Mouse (Mus musculus) lung, embryonic 16.5 days (tissue): ENCODE results near the gene Ppfibp1. TPM values are rescaled to one million over a fixed set of nuclear protein-coding genes. Genes with fewer than 3 reads are reported as not detected.

ENCODE experiments used
- ATAC-seq: fragments of 200-750 bp; cut with Nextera tagmentation; 2 replicates; pipeline ENCODE4 v1.8.0; 2017; ENCODE audit warnings: low read depth, mild to moderate bottlenecking, moderate library complexity
- H3K27ac ChIP-seq: fragments of 300-500 bp; sonication (generic); 2 replicates; pipeline ENCODE4 v1.5.1; 2014; ENCODE audit warnings: mild to moderate bottlenecking, control low read depth, low read length
- H3K27me3 ChIP-seq: fragments of 300-500 bp; sonication (generic); 2 replicates; pipeline ENCODE4 v1.6.1; 2014; ENCODE audit warnings: low read depth, low read length, mixed read lengths; ENCODE audit not compliant: control insufficient read depth, insufficient read depth
- H3K36me3 ChIP-seq: fragments of 300-500 bp; sonication (generic); 2 replicates; pipeline ENCODE4 v1.6.1; 2014; ENCODE audit warnings: low read length; ENCODE audit not compliant: control insufficient read depth, insufficient read depth
- H3K4me1 ChIP-seq: fragments of 300-500 bp; sonication (generic); replicated peaks from 2 replicates; pipeline ENCODE4 v1.6.1; 2014; ENCODE audit warnings: low read length, mixed read lengths; ENCODE audit not compliant: control insufficient read depth, insufficient read depth
- H3K4me2 ChIP-seq: fragments of 300-500 bp; sonication (generic); 2 replicates; pipeline ENCODE4 v1.6.1; 2014; ENCODE audit warnings: low read depth, low read length, control low read depth
- H3K4me3 ChIP-seq: fragments of 300-500 bp; sonication (generic); 2 replicates; pipeline ENCODE4 v1.5.1; 2014; ENCODE audit warnings: mild to moderate bottlenecking, low read length, control low read depth
- H3K9ac ChIP-seq: fragments of 300-500 bp; sonication (generic); 2 replicates; pipeline ENCODE4 v1.6.1; 2014; ENCODE audit warnings: low read length, control low read depth
- H3K9me3 ChIP-seq: fragments of 300-500 bp; sonication (generic); 2 replicates; pipeline ENCODE4 v1.6.1; 2016; ENCODE audit warnings: low read length; ENCODE audit not compliant: control insufficient read depth
- WGBS: fragments of 180-500 bp; shearing (Covaris S2); extraction: QIAGEN DNeasy Blood & Tissue Kit; methylation state at CpG from one replicate; pipeline ENCODE4 v1.1.7; 2014; 5-methylcytosine and 5-hydroxymethylcytosine counted together
- polyA plus RNA-seq: library from polyadenylated mRNA; unstranded; fragments of >200 nt; fragmentation: Nextera tagmentation; extraction: Ambion mirVana; gene quantifications from 2 replicates; pipeline ENCODE4 v1.2.1, GENCODE M21; 2015

Gene Ppfibp1
- polyA plus RNA-seq, 1 experiment from 2014 or later: 50.5 TPM

DNA sequence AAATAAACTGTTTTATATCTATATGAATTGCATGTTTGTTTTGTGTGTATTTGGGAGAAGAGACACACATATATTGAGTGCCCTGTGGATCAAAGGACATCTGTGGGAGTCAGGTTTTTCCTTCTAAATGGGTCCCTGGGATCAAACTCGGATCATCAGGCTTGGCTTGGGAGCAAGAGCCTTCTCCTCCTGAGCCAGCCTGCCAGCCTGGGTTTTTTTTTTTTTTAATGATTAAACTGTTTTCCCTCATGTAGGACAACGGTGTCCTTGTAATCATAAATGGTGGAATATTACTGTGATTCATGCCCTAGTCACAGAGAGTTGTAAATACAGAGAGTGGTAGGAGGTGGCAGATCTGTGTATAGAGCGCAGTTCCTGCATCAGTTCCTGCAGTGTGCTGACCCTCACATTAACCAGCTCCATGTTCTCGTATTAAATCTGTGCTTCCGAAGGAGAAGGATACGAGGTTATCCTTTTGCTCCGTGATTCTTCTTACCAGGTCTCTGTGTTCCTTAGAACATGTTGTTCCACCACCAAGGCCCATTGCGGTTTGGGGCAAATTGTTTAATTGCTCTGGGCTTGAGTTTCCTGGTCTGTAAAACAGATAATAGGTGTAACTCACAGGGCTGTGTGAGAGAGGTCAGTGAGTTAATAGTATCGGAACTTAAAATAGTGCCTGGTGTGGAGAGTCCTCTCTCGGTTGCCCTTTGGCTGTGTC lies 176.1 kb downstream of the Ppfibp1 start:
- ATAC-seq: 0 out of 2 replicates have a peak, but pooled peaks have one; percentile 17
- H3K27me3 ChIP-seq: no peaks in the 10 kb centered on the region
- H3K9ac ChIP-seq: no peak overlapping the region
- no peak overlapping the region for H3K4me2 ChIP-seq
- no peak overlapping the region for H3K27ac ChIP-seq
- WGBS: 82% methylated on average over 10 of the region's 10 CpGs
- no peaks in the 10 kb centered on the region for H3K4me1 ChIP-seq
- H3K4me3 ChIP-seq: no peak overlapping the region
- H3K9me3 ChIP-seq: no peaks in the 10 kb centered on the region
- peaks cover 11% of the 10 kb centered on the region for H3K36me3 ChIP-seq

DNA sequence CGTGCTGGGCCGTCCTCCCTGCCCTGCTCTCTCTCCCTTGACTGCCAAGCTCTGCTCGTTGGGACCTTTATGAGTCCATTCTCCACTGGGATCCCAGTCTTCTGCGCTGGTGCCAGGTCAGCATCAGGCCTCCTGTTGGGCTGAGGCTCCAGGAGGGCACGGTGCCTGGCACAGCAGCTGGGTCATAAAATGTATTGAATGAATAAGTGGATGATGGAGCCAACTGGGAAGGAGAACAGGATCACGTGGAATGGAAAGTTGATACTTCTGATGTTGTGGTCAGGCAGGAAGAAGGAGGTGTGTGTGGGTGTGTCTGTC lies 176.6 kb downstream of the Ppfibp1 start:
- Histone ChIP-seq H3K27ac (no peak overlapping the region), H3K9me3 (no peaks in the 10 kb centered on the region), H3K36me3 (peaks cover 11% of the 10 kb centered on the region), H3K4me3 (no peak overlapping the region), H3K4me2 (no peak overlapping the region), H3K27me3 (no peaks in the 10 kb centered on the region), H3K4me1 (no peaks in the 10 kb centered on the region), H3K9ac (no peak overlapping the region)
- no peak for ATAC-seq
- 90% methylated on average over 6 of the region's 6 CpGs for WGBS

- H3K36me3 ChIP-seq: 0 out of 2 replicates have a peak, but pooled peaks cover 4% of the 10 kb centered on the region
- H3K27ac ChIP-seq: peak overlapping the region; percentile 80
- WGBS: 40% methylated on average over 5 of the region's 5 CpGs
- ATAC-seq: peak; percentile 95
- no peak overlapping the region for H3K4me2 ChIP-seq
- H3K9ac ChIP-seq: no peak overlapping the region
- H3K9me3 ChIP-seq: no peaks in the 10 kb centered on the region
- no peaks in the 10 kb centered on the region for H3K27me3 ChIP-seq
- no peaks in the 10 kb centered on the region for H3K4me1 ChIP-seq
- H3K4me3 ChIP-seq: no peak overlapping the region
Observed at GRCm38 (mm10) chr6:147075808-147076387, 187.6 kb downstream of the Ppfibp1 start.

- no peak overlapping the region for H3K4me2 ChIP-seq
- no peak overlapping the region for H3K4me3 ChIP-seq
- H3K36me3 ChIP-seq: no peaks in the 10 kb centered on the region
- H3K4me1 ChIP-seq: no peaks in the 10 kb centered on the region
- H3K27me3 ChIP-seq: no peaks in the 10 kb centered on the region
- 70% methylated on average over 8 of the region's 8 CpGs for WGBS
- ATAC-seq: no peak
- no peak overlapping the region for H3K9ac ChIP-seq
- H3K9me3 ChIP-seq: no peaks in the 10 kb centered on the region
- H3K27ac ChIP-seq: no peak overlapping the region
Observed at GRCm38 (mm10) chr6:147076878-147077277, 188.6 kb downstream of the Ppfibp1 start.

- Histone ChIP-seq H3K4me1 (no peaks in the 10 kb centered on the region), H3K27me3 (no peaks in the 10 kb centered on the region), H3K27ac (no peak overlapping the region), H3K9ac (no peak overlapping the region), H3K4me3 (no peak overlapping the region), H3K4me2 (no peak overlapping the region), H3K36me3 (no peaks in the 10 kb centered on the region), H3K9me3 (no peaks in the 10 kb centered on the region)
- WGBS: 91% methylated on average over 10 of the region's 10 CpGs
- no peak for ATAC-seq
Observed at GRCm38 (mm10) chr6:147079919-147080318, 191.6 kb downstream of the Ppfibp1 start.

Other genes with a start within 250 kb of the Ppfibp1 start
- gene Med21, start 245.9 kb upstream of the Ppfibp1 start, polyA plus RNA-seq: 146 and 159 TPM in 2 replicates
- 27.0 and 29.9 TPM in 2 replicates for gene Tm7sf3, start 245.7 kb upstream of the Ppfibp1 start, polyA plus RNA-seq
- 13.5 and 15.6 TPM in 2 replicates for gene Stk38l, start 163.5 kb upstream of the Ppfibp1 start, polyA plus RNA-seq
- gene Arntl2, start 92.4 kb upstream of the Ppfibp1 start, polyA plus RNA-seq: 3.9 and 4.4 TPM in 2 replicates
- not detected in 2 replicates for gene Smco2, start 38.4 kb upstream of the Ppfibp1 start, polyA plus RNA-seq
- gene 1700034J05Rik, start 65.9 kb downstream of the Ppfibp1 start, polyA plus RNA-seq: 0.14 and 0.20 TPM in 2 replicates
- 0.73 and 0.87 TPM in 2 replicates for gene Rep15, start 144.1 kb downstream of the Ppfibp1 start, polyA plus RNA-seq
- 95.7 and 101 TPM in 2 replicates for gene Mrps35, start 154.3 kb downstream of the Ppfibp1 start, polyA plus RNA-seq
- 7.5 and 8.2 TPM in 2 replicates for gene Mansc4, start 198.5 kb downstream of the Ppfibp1 start, polyA plus RNA-seq
- 6.7 and 7.6 TPM in 2 replicates for gene Klhl42, start 202.9 kb downstream of the Ppfibp1 start, polyA plus RNA-seq